Mouse (Mus musculus) megakaryocyte, embryonic 14.5 days (primary cell): ENCODE data around the gene Inafm2. TPM values are rescaled to one million over a fixed set of nuclear protein-coding genes. Genes with fewer than 3 reads are reported as not detected.
A peak's percentile ranks its signal among the peaks of the same experiment; 100 is the strongest.

Experiments used
- H3K27me3 ChIP-seq: replicated peaks from 2 replicates; pipeline ENCODE3; 2012; ENCODE audit warnings: inconsistent platforms
- H3K36me3 ChIP-seq: replicated peaks from 2 replicates; pipeline ENCODE3; 2012; ENCODE audit warnings: low read length, inconsistent platforms, mixed read lengths
- H3K4me1 ChIP-seq: 2 replicates; pipeline ENCODE4 v1.6.1; 2012; ENCODE audit warnings: inconsistent platforms
- H3K4me3 ChIP-seq: replicated peaks from 2 replicates; pipeline ENCODE3; 2012; ENCODE audit warnings: moderate library complexity, mild to moderate bottlenecking, inconsistent platforms
- H3K9me3 ChIP-seq: 2 replicates; pipeline ENCODE4 v1.6.1; 2012; ENCODE audit warnings: inconsistent platforms
- FLI1 ChIP-seq: IDR thresholded peaks from 2 replicates; pipeline ENCODE4 v1.6.1; 2012; ENCODE audit warnings: low read length, inconsistent platforms, mixed read lengths
- GATA1 ChIP-seq: IDR thresholded peaks from 3 replicates; pipeline ENCODE4 v1.6.1; 2012; ENCODE audit warnings: mixed read lengths, low read length, inconsistent platforms, borderline replicate concordance
- polyA plus RNA-seq: library from polyadenylated mRNA; stranded (reverse); fragments of >175 nt; gene quantifications from 2 replicates; pipeline ENCODE4 v1.2.3, GENCODE M21; 2012; ENCODE audit warnings: low replicate concordance; ENCODE audit not compliant: insufficient read depth

Inafm2 gene
- polyA plus RNA-seq, 1 experiment = 374 TPM

GRCm38 (mm10) chr2:118764094-118764831 lies 18.7 kb downstream of the Inafm2 start:
- Histone ChIP-seq H3K9me3 (peaks cover 3% of the 10 kb centered on the region), H3K27me3 (peaks cover 11% of the 10 kb centered on the region), H3K36me3 (peaks cover 21% of the 10 kb centered on the region), H3K4me3 (peak overlapping the region; percentile 80), H3K4me1 (peaks cover 80% of the 10 kb centered on the region)
- TF ChIP-seq FLI1 = no peak
- TF ChIP-seq GATA1 = no peak

- peaks cover 14% of the 10 kb centered on the region for H3K27me3 ChIP-seq
Measured at GRCm38 (mm10) chr2:118764875-118765274, 19.3 kb downstream of the Inafm2 start.

GRCm38 (mm10) chr2:118766041-118767033 lies 20.8 kb downstream of the Inafm2 start:
- H3K4me3 ChIP-seq = no peak overlapping the region
- peaks cover 59% of the 10 kb centered on the region for H3K4me1 ChIP-seq
- TF ChIP-seq GATA1 (no peak), FLI1 (no peak)
- peaks cover 5% of the 10 kb centered on the region for H3K36me3 ChIP-seq
- peaks cover 5% of the 10 kb centered on the region for H3K9me3 ChIP-seq
- peaks cover 14% of the 10 kb centered on the region for H3K27me3 ChIP-seq

More at GRCm38 (mm10) chr2:118764875-118765274, 19.3 kb downstream of the Inafm2 start:
- peaks cover 19% of the 10 kb centered on the region for H3K36me3 ChIP-seq
- TF ChIP-seq FLI1 (no peak), GATA1 (no peak)
- no peak overlapping the region for H3K4me3 ChIP-seq
- peaks cover 5% of the 10 kb centered on the region for H3K9me3 ChIP-seq
- peaks cover 74% of the 10 kb centered on the region for H3K4me1 ChIP-seq

GRCm38 (mm10) chr2:118772158-118772874 lies 26.8 kb downstream of the Inafm2 start, which contains the start of gene Phgr1:
TSS of gene Phgr1 (plus strand) at chr2:118772769.
- no peaks in the 10 kb centered on the region for H3K36me3 ChIP-seq
- TF ChIP-seq GATA1 = no peak
- TF ChIP-seq FLI1 = no peak
- peaks cover 5% of the 10 kb centered on the region for H3K9me3 ChIP-seq
- peaks cover 45% of the 10 kb centered on the region for H3K27me3 ChIP-seq
- no peak within 1 kb of the TSS for H3K4me3 ChIP-seq
- H3K4me1 ChIP-seq = peaks cover 16% of the 10 kb centered on the region

- no peaks in the 10 kb centered on the region for H3K36me3 ChIP-seq
- no peak for TF ChIP-seq FLI1
- no peak for TF ChIP-seq GATA1
- peaks cover 23% of the 10 kb centered on the region for H3K4me1 ChIP-seq
- no peak overlapping the region for H3K4me3 ChIP-seq
- no peaks in the 10 kb centered on the region for H3K9me3 ChIP-seq
- peaks cover 45% of the 10 kb centered on the region for H3K27me3 ChIP-seq
Measured at GRCm38 (mm10) chr2:118774536-118774935, 29.0 kb downstream of the Inafm2 start.

- H3K27me3 ChIP-seq = peaks cover 47% of the 10 kb centered on the region
- H3K4me1 ChIP-seq = peaks cover 31% of the 10 kb centered on the region
- TF ChIP-seq GATA1 (no peak), FLI1 (no peak)
Measured at GRCm38 (mm10) chr2:118775396-118775795, 29.8 kb downstream of the Inafm2 start.

GRCm38 (mm10) chr2:118775846-118776245 lies 30.3 kb downstream of the Inafm2 start:
- no peak for TF ChIP-seq FLI1
- TF ChIP-seq GATA1 = no peak
- Histone ChIP-seq H3K9me3 (no peaks in the 10 kb centered on the region), H3K36me3 (no peaks in the 10 kb centered on the region), H3K4me1 (peaks cover 31% of the 10 kb centered on the region), H3K4me3 (no peak overlapping the region), H3K27me3 (peaks cover 50% of the 10 kb centered on the region)

More at GRCm38 (mm10) chr2:118775396-118775795, 29.8 kb downstream of the Inafm2 start:
- no peaks in the 10 kb centered on the region for H3K36me3 ChIP-seq
- no peaks in the 10 kb centered on the region for H3K9me3 ChIP-seq
- no peak overlapping the region for H3K4me3 ChIP-seq

- peaks cover 54% of the 10 kb centered on the region for H3K27me3 ChIP-seq
- H3K4me1 ChIP-seq = peaks cover 31% of the 10 kb centered on the region
- H3K4me3 ChIP-seq = no peak overlapping the region
- TF ChIP-seq GATA1 (no peak), FLI1 (no peak)
- no peaks in the 10 kb centered on the region for H3K9me3 ChIP-seq
- H3K36me3 ChIP-seq = no peaks in the 10 kb centered on the region
Measured at GRCm38 (mm10) chr2:118776295-118776694, 30.7 kb downstream of the Inafm2 start.

GRCm38 (mm10) chr2:118778418-118778817 lies 32.9 kb downstream of the Inafm2 start:
- no peaks in the 10 kb centered on the region for H3K9me3 ChIP-seq
- no peak overlapping the region for H3K4me3 ChIP-seq
- no peak for TF ChIP-seq GATA1
- TF ChIP-seq FLI1 = no peak
- H3K27me3 ChIP-seq = peaks cover 56% of the 10 kb centered on the region
- H3K4me1 ChIP-seq = peaks cover 31% of the 10 kb centered on the region
- H3K36me3 ChIP-seq = no peaks in the 10 kb centered on the region
